Mouse (Mus musculus) C2C12 (cell line): Measurements from ENCODE around the gene Fsd2. TPM values are rescaled to one million over a fixed set of nuclear protein-coding genes. Genes with fewer than 3 reads are reported as not detected.

Experiments used
- H3K27me3 ChIP-seq: one replicate; pipeline ENCODE4 v1.6.1; 2011; ENCODE audit not compliant: control insufficient read depth, insufficient read depth, insufficient read length
- H3K36me3 ChIP-seq: one replicate; pipeline ENCODE4 v1.6.1; 2011; ENCODE audit not compliant: control insufficient read depth, insufficient read depth
- H3K4me3 ChIP-seq: one replicate; pipeline ENCODE4 v1.5.1; 2011; ENCODE audit warnings: mild to moderate bottlenecking, control low read depth; ENCODE audit not compliant: poor library complexity, insufficient read depth, severe bottlenecking
- H3K79me2 ChIP-seq: one replicate; pipeline ENCODE4 v1.6.1; 2011; ENCODE audit not compliant: control insufficient read depth, insufficient read depth
- H3K79me3 ChIP-seq: one replicate; pipeline ENCODE4 v1.6.1; 2011; ENCODE audit warnings: low read depth, control low read depth
- H3ac ChIP-seq: one replicate; pipeline ENCODE3; 2011; ENCODE audit warnings: low read depth; ENCODE audit not compliant: control insufficient read depth, insufficient read length
- CEBPB ChIP-seq: IDR thresholded peaks from one replicate; pipeline ENCODE4 v1.6.1; 2011; ENCODE audit warnings: low read depth, mild to moderate bottlenecking, control low read depth, moderate library complexity
- CTCF ChIP-seq: IDR thresholded peaks from one replicate; pipeline ENCODE4 v1.5.1; 2011; ENCODE audit not compliant: control insufficient read depth, insufficient read depth, insufficient read length
- FOSL1 ChIP-seq: IDR thresholded peaks from one replicate; pipeline ENCODE4 v1.8.0; 2011; ENCODE audit warnings: mild to moderate bottlenecking, low read length; ENCODE audit not compliant: poor library complexity, insufficient read depth, severe bottlenecking
- MAX ChIP-seq: IDR thresholded peaks from one replicate; pipeline ENCODE4 v1.6.1; 2011; ENCODE audit warnings: mild to moderate bottlenecking, control low read depth
- MYOD1 ChIP-seq: IDR thresholded peaks from one replicate; pipeline ENCODE4 v1.6.1; 2011; ENCODE audit warnings: low read depth; ENCODE audit not compliant: control insufficient read depth, insufficient read length
- MYOG ChIP-seq: IDR thresholded peaks from one replicate; pipeline ENCODE4 v1.6.1; 2011; ENCODE audit not compliant: control insufficient read depth, insufficient read length; ENCODE audit errors: extremely low read depth
- USF1 ChIP-seq: IDR thresholded peaks from one replicate; pipeline ENCODE4 v1.6.1; 2011; ENCODE audit warnings: low read depth, mild to moderate bottlenecking, control low read depth, moderate library complexity
- polyA plus RNA-seq: library from polyadenylated mRNA; unstranded; fragments of >200 nt; fragmentation: generic; extraction: Trizol; gene quantifications from one replicate; pipeline ENCODE4 v1.2.1, GENCODE M21; 2012; ENCODE audit warnings: missing spikeins

Gene Fsd2
- polyA plus RNA-seq, 1 experiment, result not detected

GRCm38 (mm10) chr7:81516154-81517030, 50.4 kb downstream of the Fsd2 start:
- Histone ChIP-seq H3K79me2 (no peaks in the 10 kb centered on the region), H3K27me3 (peaks cover 7% of the 10 kb centered on the region), H3ac (no peak overlapping the region), H3K36me3 (no peaks in the 10 kb centered on the region), H3K79me3 (no peaks in the 10 kb centered on the region), H3K4me3 (no peak overlapping the region)
- TF ChIP-seq CEBPB (no peak), MAX (no peak), FOSL1 (no peak), CTCF (no peak), MYOD1 (no peak), MYOG (no peak), USF1 (no peak)

DNA sequence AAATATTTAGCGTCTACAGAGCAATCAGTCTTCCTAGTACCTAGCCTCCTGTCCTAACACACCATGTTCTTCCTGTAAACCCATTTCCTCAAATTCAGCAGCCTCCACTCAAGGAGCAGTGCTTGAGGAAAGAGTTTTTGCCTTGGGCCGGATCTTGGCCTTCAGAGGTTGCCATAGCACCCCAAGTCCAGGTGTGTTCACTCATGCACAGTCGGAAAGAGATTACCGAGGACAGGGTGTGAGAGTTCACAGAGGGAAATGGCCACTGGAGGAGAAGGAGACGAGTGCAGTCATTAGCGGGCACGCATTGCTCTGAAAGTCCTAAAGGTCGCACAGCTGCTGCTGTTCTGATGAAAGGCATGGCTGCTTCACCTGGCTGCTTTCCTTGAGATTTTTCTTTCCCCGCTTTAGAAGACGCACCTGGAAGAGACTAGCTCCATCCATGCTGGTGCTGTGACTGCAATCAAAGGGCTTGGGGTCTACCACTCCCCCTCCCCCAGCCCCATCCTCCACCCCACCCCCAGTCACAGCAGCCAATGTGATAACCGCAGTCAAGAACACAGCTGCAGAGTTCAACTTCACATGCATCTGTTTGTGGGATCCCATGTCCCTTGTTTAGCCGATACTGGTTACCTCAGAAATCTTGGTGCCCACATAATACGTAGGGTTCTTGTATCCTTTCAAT, 51.7 kb downstream of the Fsd2 start:
- Histone ChIP-seq H3K4me3 (no peak overlapping the region), H3K79me3 (no peaks in the 10 kb centered on the region), H3ac (no peak overlapping the region), H3K27me3 (peaks cover 7% of the 10 kb centered on the region), H3K79me2 (no peaks in the 10 kb centered on the region), H3K36me3 (no peaks in the 10 kb centered on the region)
- TF ChIP-seq MYOD1 (no peak), CTCF (no peak), MAX (no peak), FOSL1 (no peak), CEBPB (no peak), MYOG (no peak), USF1 (no peak)

GRCm38 (mm10) chr7:81501050-81501449, 65.7 kb downstream of the Fsd2 start:
- Histone ChIP-seq H3K4me3 (no peak overlapping the region), H3K36me3 (no peaks in the 10 kb centered on the region), H3K79me2 (no peaks in the 10 kb centered on the region), H3ac (no peak overlapping the region), H3K79me3 (no peaks in the 10 kb centered on the region), H3K27me3 (peaks cover 31% of the 10 kb centered on the region)
- no peak for TF ChIP-seq CEBPB
- no peak for TF ChIP-seq MYOG
- no peak for TF ChIP-seq MAX
- no peak for TF ChIP-seq FOSL1
- TF ChIP-seq USF1, result no peak

- H3K36me3 ChIP-seq, result no peaks in the 10 kb centered on the region
- H3ac ChIP-seq, result no peak within 1 kb of the TSS
- no peaks in the 10 kb centered on the region for H3K79me2 ChIP-seq
- TF ChIP-seq USF1 (no peak), CEBPB (no peak), FOSL1 (no peak), MYOD1 (no peak), CTCF (no peak), MYOG (no peak), MAX (no peak)
- peaks cover 48% of the 10 kb centered on the region for H3K27me3 ChIP-seq
- no peaks in the 10 kb centered on the region for H3K79me3 ChIP-seq
- no peak within 1 kb of the TSS for H3K4me3 ChIP-seq
These were observed 68.6 kb downstream of the Fsd2 start, which contains the start of gene BC048679 for GRCm38 (mm10) chr7:81498181-81498580. BC048679 (minus strand) TSS chr7:81498281.

- TF ChIP-seq FOSL1 (no peak), USF1 (no peak), MYOG (no peak), CTCF (no peak)
- Histone ChIP-seq H3ac (no peak overlapping the region), H3K27me3 (peaks cover 46% of the 10 kb centered on the region), H3K79me3 (no peaks in the 10 kb centered on the region), H3K4me3 (no peak overlapping the region), H3K79me2 (no peaks in the 10 kb centered on the region), H3K36me3 (no peaks in the 10 kb centered on the region)
These were observed 69.6 kb downstream of the Fsd2 start for GRCm38 (mm10) chr7:81497171-81497570.
